Mouse (Mus musculus) heart, embryonic 13.5 days (tissue): ENCODE measurements around the gene Lamtor2. TPM values are rescaled to one million over a fixed set of nuclear protein-coding genes. Genes with fewer than 3 reads are reported as not detected.

Experiments
- ATAC-seq: fragments of 200-750 bp; cut with Nextera tagmentation; 2 replicates; pipeline ENCODE4 v1.8.0; 2017; ENCODE audit warnings: moderate TSS enrichment; ENCODE audit not compliant: insufficient number of reproducible peaks, low FRiP score, low TSS enrichment; ENCODE audit errors: extremely low read depth
- H3K27ac ChIP-seq: fragments of 300-500 bp; sonication (generic); replicated peaks from 2 replicates; pipeline ENCODE4 v1.5.1; 2015; ENCODE audit warnings: moderate library complexity, mild to moderate bottlenecking, inconsistent platforms
- H3K27me3 ChIP-seq: fragments of 300-500 bp; sonication (generic); replicated peaks from 2 replicates; pipeline ENCODE4 v1.6.1; 2015; ENCODE audit warnings: mild to moderate bottlenecking, inconsistent platforms
- H3K36me3 ChIP-seq: fragments of 300-500 bp; sonication (generic); 2 replicates; pipeline ENCODE4 v1.6.1; 2015; ENCODE audit warnings: mild to moderate bottlenecking, inconsistent platforms
- H3K4me1 ChIP-seq: fragments of 300-500 bp; sonication (generic); 2 replicates; pipeline ENCODE4 v1.6.1; 2015; ENCODE audit warnings: inconsistent platforms
- H3K4me2 ChIP-seq: fragments of 300-500 bp; sonication (generic); 2 replicates; pipeline ENCODE4 v1.6.1; 2015; ENCODE audit warnings: inconsistent platforms, mild to moderate bottlenecking, moderate library complexity
- H3K4me3 ChIP-seq: fragments of 300-500 bp; sonication (generic); 2 replicates; pipeline ENCODE4 v1.5.1; 2015; ENCODE audit warnings: moderate library complexity, mild to moderate bottlenecking, inconsistent platforms
- H3K9ac ChIP-seq: fragments of 300-500 bp; sonication (generic); 2 replicates; pipeline ENCODE4 v1.6.1; 2015; ENCODE audit warnings: inconsistent platforms, mild to moderate bottlenecking, moderate library complexity
- H3K9me3 ChIP-seq: fragments of 300-500 bp; sonication (generic); 2 replicates; pipeline ENCODE4 v1.6.1; 2016; ENCODE audit warnings: inconsistent platforms
- WGBS: fragments of 180-500 bp; shearing (Covaris S2); methylation state at CpG from one replicate; pipeline ENCODE4 v1.1.7; 2015; ENCODE audit warnings: mixed read lengths; 5-methylcytosine and 5-hydroxymethylcytosine counted together
- polyA plus RNA-seq: library from polyadenylated mRNA; unstranded; fragments of >200 nt; fragmentation: Nextera tagmentation; extraction: Ambion mirVana; gene quantifications from 2 replicates; pipeline ENCODE4 v1.2.1, GENCODE M21; 2015

The Lamtor2 gene
- polyA plus RNA-seq, 1 experiment from 2014 or later = 131 TPM

- peak within 1 kb of the TSS; percentile 85 for H3K4me2 ChIP-seq
- peaks cover 30% of the 10 kb centered on the region for H3K4me1 ChIP-seq
- no peaks in the 10 kb centered on the region for H3K9me3 ChIP-seq
- peak within 1 kb of the TSS; percentile 83 for H3K4me3 ChIP-seq
- H3K9ac ChIP-seq = peak within 1 kb of the TSS; percentile 97
- no peaks in the 10 kb centered on the region for H3K27me3 ChIP-seq
- H3K36me3 ChIP-seq = peaks cover 38% of the 10 kb centered on the region
- ATAC-seq = peak; percentile 89
- under 1% methylated on average over 25 of the region's 37 CpGs for whole genome bisulfite sequencing
- H3K27ac ChIP-seq = peak within 1 kb of the TSS; percentile 97
These were observed 628 bp upstream of the Lamtor2 start, which contains the start of gene Ubqln4 for GRCm38 (mm10) chr3:88553525-88553879. Gene Ubqln4 (plus strand): TSS chr3:88553758.

GRCm38 (mm10) chr3:88552082-88552645 is 710 bp downstream of the Lamtor2 start:
- no peak for ATAC-seq
- Histone ChIP-seq H3K27ac (peak overlapping the region; percentile 97), H3K9me3 (no peaks in the 10 kb centered on the region), H3K9ac (peak overlapping the region; percentile 89), H3K36me3 (peaks cover 25% of the 10 kb centered on the region), H3K4me1 (peaks cover 30% of the 10 kb centered on the region), H3K4me3 (peak overlapping the region; percentile 83), H3K27me3 (no peaks in the 10 kb centered on the region), H3K4me2 (peak overlapping the region; percentile 85)
- 21% methylated on average over 16 of the region's 16 CpGs for WGBS

DNA sequence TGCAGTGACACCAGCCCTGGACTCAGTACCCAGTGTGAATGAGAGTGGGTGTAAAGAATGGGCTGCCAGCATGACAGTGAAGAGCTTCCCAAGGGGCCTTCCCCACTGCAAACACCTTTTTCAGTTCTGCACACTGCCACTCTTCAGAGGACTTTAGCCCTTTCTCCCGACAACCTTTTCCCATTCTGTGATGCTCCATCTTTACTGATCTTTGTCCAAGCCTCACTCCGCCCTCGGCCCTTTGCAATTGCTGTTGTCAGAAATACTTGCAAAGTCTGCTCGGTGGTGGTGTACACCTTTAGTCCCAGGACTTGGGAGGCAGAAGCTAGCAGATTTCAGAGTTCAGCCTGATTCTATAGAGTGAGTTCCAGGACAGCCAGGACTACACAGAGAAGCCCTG is 1.3 kb downstream of the Lamtor2 start:
- peak overlapping the region; percentile 83 for H3K4me3 ChIP-seq
- peaks cover 30% of the 10 kb centered on the region for H3K4me1 ChIP-seq
- H3K9me3 ChIP-seq = no peaks in the 10 kb centered on the region
- H3K9ac ChIP-seq = peak overlapping the region; percentile 89
- WGBS = 81% methylated on average over 4 of the region's 4 CpGs
- H3K36me3 ChIP-seq = peaks cover 19% of the 10 kb centered on the region
- H3K27me3 ChIP-seq = no peaks in the 10 kb centered on the region
- H3K27ac ChIP-seq = no peak overlapping the region
- ATAC-seq = no peak
- peak overlapping the region; percentile 85 for H3K4me2 ChIP-seq

GRCm38 (mm10) chr3:88548180-88548917 is 4.5 kb downstream of the Lamtor2 start, which contains the start of gene Rab25:
Gene Rab25 (minus strand): TSS chr3:88548300.
- Histone ChIP-seq H3K27ac (no peak within 1 kb of the TSS), H3K36me3 (peaks cover 5% of the 10 kb centered on the region; the same call in 1 of the 2 replicates), H3K4me1 (peaks cover 13% of the 10 kb centered on the region), H3K9ac (no peak within 1 kb of the TSS), H3K4me3 (no peak within 1 kb of the TSS), H3K9me3 (no peaks in the 10 kb centered on the region), H3K27me3 (no peaks in the 10 kb centered on the region), H3K4me2 (no peak within 1 kb of the TSS)
- ATAC-seq = no peak
- 52% methylated on average over 18 of the region's 18 CpGs for WGBS

DNA sequence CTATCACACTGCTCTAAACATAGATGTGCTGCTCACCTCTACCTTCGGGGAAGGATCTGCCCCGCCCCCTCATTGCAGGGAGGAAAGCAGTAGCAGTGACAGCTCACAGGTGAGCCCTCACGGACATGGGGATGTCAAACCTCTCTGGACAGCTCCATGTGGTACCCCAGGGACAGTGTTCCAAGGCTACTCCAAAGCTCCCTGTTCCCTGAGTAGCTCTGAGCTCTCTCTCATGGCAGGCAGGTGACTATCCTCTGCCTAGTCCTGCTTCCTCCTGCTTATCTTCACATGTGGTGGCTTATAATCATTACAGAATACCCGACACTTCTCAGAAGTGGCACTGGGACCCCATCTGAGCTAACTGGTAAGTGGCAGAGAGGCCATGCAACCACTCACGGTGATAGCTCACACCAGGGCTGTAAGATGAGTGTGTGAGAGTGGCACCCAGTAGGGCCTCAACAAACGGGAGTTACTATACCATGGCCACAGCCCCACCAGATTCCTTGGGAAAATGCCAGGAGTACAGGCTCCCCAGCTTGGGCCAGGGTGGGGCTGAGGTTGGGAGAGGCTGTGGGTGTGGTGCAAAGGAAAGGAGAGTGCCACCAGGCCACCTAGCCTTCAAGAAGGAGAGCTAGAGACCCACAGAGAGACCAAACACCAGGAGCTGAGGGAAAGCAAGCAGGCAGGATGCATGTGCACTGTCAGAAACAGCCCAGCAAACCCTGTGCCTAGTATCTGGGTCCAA is 6.0 kb downstream of the Lamtor2 start:
- ATAC-seq = no peak
- Histone ChIP-seq H3K27me3 (no peaks in the 10 kb centered on the region), H3K9me3 (no peaks in the 10 kb centered on the region), H3K9ac (no peak overlapping the region), H3K4me2 (no peak overlapping the region), H3K27ac (no peak overlapping the region), H3K36me3 (peaks cover 5% of the 10 kb centered on the region; the same call in 1 of the 2 replicates), H3K4me3 (no peak overlapping the region), H3K4me1 (peaks cover 8% of the 10 kb centered on the region)
- 60% methylated on average over 6 of the region's 6 CpGs for WGBS

GRCm38 (mm10) chr3:88544955-88545591 is 7.8 kb downstream of the Lamtor2 start:
- peaks cover 13% of the 10 kb centered on the region for H3K36me3 ChIP-seq
- no peaks in the 10 kb centered on the region for H3K9me3 ChIP-seq
- no peak for ATAC-seq
- H3K4me1 ChIP-seq = peaks cover 7% of the 10 kb centered on the region
- 0 out of 2 replicates have a peak overlapping the region, but pooled peaks have one; percentile 40 for H3K9ac ChIP-seq
- WGBS = 61% methylated on average over 20 of the region's 20 CpGs
- no peak overlapping the region for H3K27ac ChIP-seq
- no peak overlapping the region for H3K4me2 ChIP-seq
- H3K4me3 ChIP-seq = no peak overlapping the region
- H3K27me3 ChIP-seq = no peaks in the 10 kb centered on the region

DNA sequence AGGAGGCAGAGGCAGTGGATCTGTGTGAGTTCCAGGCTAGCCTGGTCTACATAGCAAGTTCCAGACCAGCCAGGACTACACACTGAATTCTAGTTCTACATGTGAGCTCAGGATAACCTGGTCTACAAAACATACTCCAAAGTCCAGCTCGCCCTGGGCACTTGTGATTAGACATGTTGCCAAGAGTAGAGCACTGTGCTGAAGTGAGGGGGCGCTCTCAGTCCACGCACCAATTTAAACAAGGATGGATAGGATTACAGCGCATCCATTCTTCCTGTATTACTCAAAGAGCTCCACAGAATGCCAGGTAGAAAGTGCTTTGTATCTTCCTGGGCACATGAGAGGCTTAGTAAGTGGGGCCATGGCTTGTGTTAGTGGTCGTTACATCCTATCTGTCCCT is 8.4 kb downstream of the Lamtor2 start:
- H3K27me3 ChIP-seq = no peaks in the 10 kb centered on the region
- 0 out of 2 replicates have a peak overlapping the region, but pooled peaks have one; percentile 40 for H3K9ac ChIP-seq
- no peaks in the 10 kb centered on the region for H3K9me3 ChIP-seq
- no peak overlapping the region for H3K27ac ChIP-seq
- H3K4me2 ChIP-seq = no peak overlapping the region
- WGBS = 26% methylated on average over 5 of the region's 5 CpGs
- no peak for ATAC-seq
- H3K4me3 ChIP-seq = no peak overlapping the region
- peaks cover 17% of the 10 kb centered on the region for H3K36me3 ChIP-seq
- peaks cover 11% of the 10 kb centered on the region for H3K4me1 ChIP-seq

- H3K27ac ChIP-seq = no peak overlapping the region
These were observed 9.0 kb downstream of the Lamtor2 start for GRCm38 (mm10) chr3:88543651-88544410.

DNA sequence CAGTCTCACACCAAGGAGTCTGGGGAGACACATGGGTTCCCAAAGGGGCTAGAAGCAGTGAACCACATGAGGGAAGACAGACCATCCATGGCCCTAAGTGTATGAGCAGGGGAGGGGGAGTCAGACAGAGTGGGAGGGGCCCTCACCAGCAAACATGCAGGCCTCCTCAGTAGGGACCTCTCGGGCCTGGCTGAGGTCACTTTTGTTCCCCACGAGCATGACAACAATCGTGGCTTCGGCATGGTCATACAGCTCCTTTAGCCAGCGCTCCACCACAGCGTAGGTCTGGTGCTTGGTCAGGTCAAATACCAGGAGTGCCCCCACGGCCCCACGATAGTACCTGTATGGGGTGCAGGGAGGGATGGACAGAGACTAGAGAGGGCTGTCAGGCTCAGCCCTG is 9.7 kb downstream of the Lamtor2 start:
- Histone ChIP-seq H3K4me1 (peaks cover 22% of the 10 kb centered on the region), H3K9ac (no peak overlapping the region), H3K4me3 (no peak overlapping the region), H3K27me3 (no peaks in the 10 kb centered on the region), H3K36me3 (peaks cover 22% of the 10 kb centered on the region), H3K9me3 (no peaks in the 10 kb centered on the region), H3K4me2 (no peak overlapping the region), H3K27ac (no peak overlapping the region)
- no peak for ATAC-seq
- 80% methylated on average over 8 of the region's 8 CpGs for WGBS

More at GRCm38 (mm10) chr3:88543651-88544410, 9.0 kb downstream of the Lamtor2 start:
- 56% methylated on average over 5 of the region's 5 CpGs for WGBS
- Histone ChIP-seq H3K4me2 (no peak overlapping the region), H3K9me3 (no peaks in the 10 kb centered on the region), H3K27me3 (no peaks in the 10 kb centered on the region), H3K4me1 (peaks cover 15% of the 10 kb centered on the region), H3K4me3 (no peak overlapping the region), H3K36me3 (peaks cover 17% of the 10 kb centered on the region), H3K9ac (no peak overlapping the region)
- no peak for ATAC-seq

- H3K9me3 ChIP-seq = no peaks in the 10 kb centered on the region
- H3K4me2 ChIP-seq = no peak overlapping the region
- no peak for ATAC-seq
- H3K27ac ChIP-seq = no peak overlapping the region
- H3K4me1 ChIP-seq = peaks cover 27% of the 10 kb centered on the region
- H3K4me3 ChIP-seq = no peak overlapping the region
- peaks cover 29% of the 10 kb centered on the region for H3K36me3 ChIP-seq
- no peak overlapping the region for H3K9ac ChIP-seq
- H3K27me3 ChIP-seq = no peaks in the 10 kb centered on the region
- WGBS = 65% methylated on average over 4 of the region's 4 CpGs
These were observed 10.4 kb downstream of the Lamtor2 start for GRCm38 (mm10) chr3:88542486-88542885.
